Mouse (Mus musculus): ENCODE measurements at regions not wholly inside any gene's neighbourhood (a gene's known extent, or its start where the extent isn't known, plus 50 kb on each side); places are given as distances from the start of the nearest gene placed in this dataset.

- 76% methylated on average over 4 of the region's 4 CpGs for WGBS
- Histone ChIP-seq H3K4me3 (ENCODE audit: extremely low read depth, insufficient read depth, insufficient read length) (no peak overlapping the region), H3K36me3 (ENCODE audit: control insufficient read depth, insufficient read depth, low read length) (no peaks in the 10 kb centered on the region), H3K27me3 (ENCODE audit: control insufficient read depth, insufficient read depth, low read length) (no peaks in the 10 kb centered on the region), H3K4me1 (ENCODE audit: control insufficient read depth, insufficient read depth, insufficient read length) (no peaks in the 10 kb centered on the region), H3K27ac (ENCODE audit: insufficient read depth, low read length) (no peak overlapping the region)
- TF ChIP-seq POLR2A (IDR thresholded peaks at IDR 0.05; ENCODE audit: low read depth, low read length) (no peak), CTCF (IDR thresholded peaks at IDR 0.05; ENCODE audit: extremely low read depth, insufficient read depth, insufficient read length, insufficient replicate concordance) (no peak)
- no peak for DNase-seq (ENCODE audit: low read depth in 1 of 2, low spot score in 2 of 2)
Measured at GRCm38 (mm10) chr2:92787925-92788410, 126.9 kb upstream of the Syt13 start.

GRCm38 (mm10) chr2:92788875-92789274, 126.0 kb upstream of the Syt13 start:
- no peak for TF ChIP-seq POLR2A (IDR thresholded peaks at IDR 0.05; ENCODE audit: low read depth, low read length)
- no peak for TF ChIP-seq CTCF (IDR thresholded peaks at IDR 0.05; ENCODE audit: extremely low read depth, insufficient read depth, insufficient read length, insufficient replicate concordance)
- Histone ChIP-seq H3K4me1 (ENCODE audit: control insufficient read depth, insufficient read depth, insufficient read length) (no peaks in the 10 kb centered on the region), H3K27me3 (ENCODE audit: control insufficient read depth, insufficient read depth, low read length) (no peaks in the 10 kb centered on the region), H3K27ac (ENCODE audit: insufficient read depth, low read length) (no peak overlapping the region), H3K4me3 (ENCODE audit: extremely low read depth, insufficient read depth, insufficient read length) (no peak overlapping the region), H3K36me3 (ENCODE audit: control insufficient read depth, insufficient read depth, low read length) (no peaks in the 10 kb centered on the region)
- whole genome bisulfite sequencing, result 80% methylated on average over 5 of the region's 5 CpGs
- DNase-seq (ENCODE audit: low read depth in 1 of 2, low spot score in 2 of 2), result no peak

- no peak overlapping the region for H3K27ac ChIP-seq (ENCODE audit: insufficient read depth, low read length)
- H3K27me3 ChIP-seq (ENCODE audit: control insufficient read depth, insufficient read depth, low read length), result no peaks in the 10 kb centered on the region
- H3K4me1 ChIP-seq (ENCODE audit: control insufficient read depth, insufficient read depth, insufficient read length), result no peaks in the 10 kb centered on the region
- no peaks in the 10 kb centered on the region for H3K36me3 ChIP-seq (ENCODE audit: control insufficient read depth, insufficient read depth, low read length)
- H3K4me3 ChIP-seq (ENCODE audit: extremely low read depth, insufficient read depth, insufficient read length), result no peak overlapping the region
- TF ChIP-seq CTCF (IDR thresholded peaks at IDR 0.05; ENCODE audit: extremely low read depth, insufficient read depth, insufficient read length, insufficient replicate concordance) (no peak), POLR2A (IDR thresholded peaks at IDR 0.05; ENCODE audit: low read depth, low read length) (no peak)
- WGBS, result 79% methylated on average over 2 of the region's 2 CpGs
- no peak for DNase-seq (ENCODE audit: low read depth in 1 of 2, low spot score in 2 of 2)
Measured at GRCm38 (mm10) chr2:92790374-92790773, 124.5 kb upstream of the Syt13 start.

- H3K27me3 ChIP-seq (ENCODE audit: control insufficient read depth, insufficient read depth, low read length), result no peaks in the 10 kb centered on the region
- H3K4me3 ChIP-seq (ENCODE audit: extremely low read depth, insufficient read depth, insufficient read length), result no peak overlapping the region
- H3K4me1 ChIP-seq (ENCODE audit: control insufficient read depth, insufficient read depth, insufficient read length), result no peaks in the 10 kb centered on the region
- H3K27ac ChIP-seq (ENCODE audit: insufficient read depth, low read length), result no peak overlapping the region
- TF ChIP-seq CTCF (IDR thresholded peaks at IDR 0.05; ENCODE audit: extremely low read depth, insufficient read depth, insufficient read length, insufficient replicate concordance) (no peak), POLR2A (IDR thresholded peaks at IDR 0.05; ENCODE audit: low read depth, low read length) (no peak)
- WGBS, result 92% methylated on average over 4 of the region's 4 CpGs
- DNase-seq (ENCODE audit: low read depth in 1 of 2, low spot score in 2 of 2), result no peak
- no peaks in the 10 kb centered on the region for H3K36me3 ChIP-seq (ENCODE audit: control insufficient read depth, insufficient read depth, low read length)
Measured at GRCm38 (mm10) chr2:92799770-92800169, 115.1 kb upstream of the Syt13 start.

- H3K4me1 ChIP-seq (ENCODE audit: control insufficient read depth, insufficient read depth, insufficient read length), result no peaks in the 10 kb centered on the region
- DNase-seq (ENCODE audit: low read depth in 1 of 2, low spot score in 2 of 2), result no peak
- no peak overlapping the region for H3K27ac ChIP-seq (ENCODE audit: insufficient read depth, low read length)
- H3K27me3 ChIP-seq (ENCODE audit: control insufficient read depth, insufficient read depth, low read length), result no peaks in the 10 kb centered on the region
- H3K36me3 ChIP-seq (ENCODE audit: control insufficient read depth, insufficient read depth, low read length), result no peaks in the 10 kb centered on the region
- TF ChIP-seq POLR2A (IDR thresholded peaks at IDR 0.05; ENCODE audit: low read depth, low read length), result no peak
- TF ChIP-seq CTCF (IDR thresholded peaks at IDR 0.05; ENCODE audit: extremely low read depth, insufficient read depth, insufficient read length, insufficient replicate concordance), result no peak
- 78% methylated on average over 5 of the region's 5 CpGs for WGBS
- no peak overlapping the region for H3K4me3 ChIP-seq (ENCODE audit: extremely low read depth, insufficient read depth, insufficient read length)
Measured at GRCm38 (mm10) chr2:92800667-92801066, 114.2 kb upstream of the Syt13 start.

GRCm38 (mm10) chr2:92804916-92805315, 110.0 kb upstream of the Syt13 start:
- Histone ChIP-seq H3K36me3 (ENCODE audit: control insufficient read depth, insufficient read depth, low read length) (no peaks in the 10 kb centered on the region), H3K4me3 (ENCODE audit: extremely low read depth, insufficient read depth, insufficient read length) (no peak overlapping the region), H3K4me1 (ENCODE audit: control insufficient read depth, insufficient read depth, insufficient read length) (no peaks in the 10 kb centered on the region), H3K27me3 (ENCODE audit: control insufficient read depth, insufficient read depth, low read length) (no peaks in the 10 kb centered on the region), H3K27ac (ENCODE audit: insufficient read depth, low read length) (no peak overlapping the region)
- no peak for TF ChIP-seq CTCF (IDR thresholded peaks at IDR 0.05; ENCODE audit: extremely low read depth, insufficient read depth, insufficient read length, insufficient replicate concordance)
- TF ChIP-seq POLR2A (IDR thresholded peaks at IDR 0.05; ENCODE audit: low read depth, low read length), result no peak
- DNase-seq (ENCODE audit: low read depth in 1 of 2, low spot score in 2 of 2), result no peak
- WGBS, result 90% methylated on average over 1 of the region's 1 CpGs

- Histone ChIP-seq H3K27me3 (ENCODE audit: control insufficient read depth, insufficient read depth, low read length) (no peaks in the 10 kb centered on the region), H3K27ac (ENCODE audit: insufficient read depth, low read length) (no peak overlapping the region), H3K4me3 (ENCODE audit: extremely low read depth, insufficient read depth, insufficient read length) (no peak overlapping the region), H3K36me3 (ENCODE audit: control insufficient read depth, insufficient read depth, low read length) (no peaks in the 10 kb centered on the region), H3K4me1 (ENCODE audit: control insufficient read depth, insufficient read depth, insufficient read length) (no peaks in the 10 kb centered on the region)
- TF ChIP-seq CTCF (IDR thresholded peaks at IDR 0.05; ENCODE audit: extremely low read depth, insufficient read depth, insufficient read length, insufficient replicate concordance), result no peak
- no peak for TF ChIP-seq POLR2A (IDR thresholded peaks at IDR 0.05; ENCODE audit: low read depth, low read length)
- no peak for DNase-seq (ENCODE audit: low read depth in 1 of 2, low spot score in 2 of 2)
- WGBS, result 64% methylated on average over 4 of the region's 4 CpGs
Measured at GRCm38 (mm10) chr2:92805761-92806160, 109.1 kb upstream of the Syt13 start.
